Mouse (Mus musculus): ENCODE data around the gene Kcna6.

Kcna6 gene

GRCm38 (mm10) chr6:126735806-126736205 lies 4.7 kb downstream of the Kcna6 start:
- no peak for DNase-seq (ENCODE audit: low read depth, low spot score)

GRCm38 (mm10) chr6:126732645-126733044 lies 7.8 kb downstream of the Kcna6 start:
- DNase-seq (ENCODE audit: low read depth, low spot score): no peak

- no peak for DNase-seq (ENCODE audit: low read depth, low spot score)
Measured at GRCm38 (mm10) chr6:126728803-126729202, 11.7 kb downstream of the Kcna6 start.

GRCm38 (mm10) chr6:126718423-126719087 lies 21.9 kb downstream of the Kcna6 start:
- DNase-seq (ENCODE audit: low read depth, low spot score): no peak

GRCm38 (mm10) chr6:126712531-126712930 lies 27.9 kb downstream of the Kcna6 start:
- no peak for DNase-seq (ENCODE audit: low read depth, low spot score)

- DNase-seq (ENCODE audit: low read depth, low spot score): no peak
Measured at GRCm38 (mm10) chr6:126705936-126706335, 34.5 kb downstream of the Kcna6 start.

- DNase-seq (ENCODE audit: low read depth, low spot score): peak; percentile 59
Measured at GRCm38 (mm10) chr6:126704430-126704829, 36.0 kb downstream of the Kcna6 start.

GRCm38 (mm10) chr6:126702116-126702515 lies 38.4 kb downstream of the Kcna6 start:
- DNase-seq (ENCODE audit: low read depth, low spot score): peak; percentile 63

- DNase-seq (ENCODE audit: low read depth, low spot score): no peak
Measured at GRCm38 (mm10) chr6:126701196-126701595, 39.3 kb downstream of the Kcna6 start.

GRCm38 (mm10) chr6:126699995-126700394 lies 40.5 kb downstream of the Kcna6 start:
- no peak for DNase-seq (ENCODE audit: low read depth, low spot score)

GRCm38 (mm10) chr6:126687120-126687519 lies 53.4 kb downstream of the Kcna6 start:
- DNase-seq (ENCODE audit: low read depth, low spot score): no peak

GRCm38 (mm10) chr6:126685135-126685534 lies 55.3 kb downstream of the Kcna6 start:
- DNase-seq (ENCODE audit: low read depth, low spot score): no peak

GRCm38 (mm10) chr6:126678961-126679360 lies 61.5 kb downstream of the Kcna6 start:
- DNase-seq (ENCODE audit: low read depth, low spot score): peak; percentile 19

- no peak for DNase-seq (ENCODE audit: low read depth, low spot score)
Measured at GRCm38 (mm10) chr6:126667001-126667400, 73.5 kb downstream of the Kcna6 start.

GRCm38 (mm10) chr6:126666091-126666490 lies 74.4 kb downstream of the Kcna6 start:
- DNase-seq (ENCODE audit: low read depth, low spot score): no peak

- no peak for DNase-seq (ENCODE audit: low read depth, low spot score)
Measured at GRCm38 (mm10) chr6:126664569-126664968, 75.9 kb downstream of the Kcna6 start.

All from A20 (cell line).